Mouse (Mus musculus): ENCODE data around the gene Cfi.

GRCm38 (mm10) chr3:129824891-129825290 lies 10.8 kb upstream of the Cfi start:
- no peak for TF ChIP-seq POLR2A (IDR thresholded peaks at IDR 0.05; ENCODE audit: borderline replicate concordance, extremely low read depth, insufficient read depth, insufficient read length, poor library complexity, severe bottlenecking)
- TF ChIP-seq CTCF (IDR thresholded peaks at IDR 0.05; ENCODE audit: borderline replicate concordance, extremely low read depth, insufficient read depth, insufficient read length) = no peak
